Mouse (Mus musculus) CH12.LX (cell line): ENCODE results near the gene Olfr286.

Experiments
- CHD1 ChIP-seq: IDR thresholded peaks from 2 replicates; pipeline ENCODE4 v1.6.1; 2012; ENCODE audit warnings: low read depth, low read length, improper control_type of control experiment, inconsistent platforms
- CHD2 ChIP-seq: IDR thresholded peaks from 2 replicates; pipeline ENCODE4 v1.6.1; 2011; ENCODE audit warnings: low read length, improper control_type of control experiment
- CTCF ChIP-seq, 2 experiments: IDR thresholded peaks in 1 of 2; conservative IDR thresholded peaks in 1 of 2; 2 replicates each; pipeline ENCODE4 v1.5.1; 2011 to 2012; ENCODE audit warnings: low read depth in 2 of 2, low read length in 2 of 2, improper control_type of control experiment in 1 of 2, inconsistent platforms in 1 of 2, mild to moderate bottlenecking in 1 of 2, moderate library complexity in 1 of 2
- EP300 ChIP-seq: IDR thresholded peaks from 2 replicates; pipeline ENCODE4 v1.6.1; 2011; ENCODE audit warnings: low read length, improper control_type of control experiment
- MAFK ChIP-seq: IDR thresholded peaks from 2 replicates; pipeline ENCODE4 v1.6.1; 2011; ENCODE audit warnings: low read length, improper control_type of control experiment; ENCODE audit not compliant: insufficient replicate concordance
- NELFE ChIP-seq: IDR thresholded peaks from 2 replicates; pipeline ENCODE4 v1.6.1; 2011; ENCODE audit warnings: low read depth, low read length, improper control_type of control experiment
- NRF1 ChIP-seq: IDR thresholded peaks from 2 replicates; pipeline ENCODE4 v1.6.1; 2014; ENCODE audit warnings: low read depth, mild to moderate bottlenecking, inconsistent platforms, low read length, improper control_type of control experiment, moderate library complexity
- POLR2A ChIP-seq: IDR thresholded peaks from 2 replicates; pipeline ENCODE4 v1.6.1; 2011; ENCODE audit warnings: low read depth, mild to moderate bottlenecking, improper control_type of control experiment, low read length
- USF1 ChIP-seq: IDR thresholded peaks from 2 replicates; pipeline ENCODE4 v1.6.1; 2014; ENCODE audit warnings: low read depth, mild to moderate bottlenecking, inconsistent platforms, low read length, improper control_type of control experiment
- ZKSCAN1 ChIP-seq: IDR thresholded peaks from 2 replicates; pipeline ENCODE4 v1.6.1; 2012; ENCODE audit warnings: low read depth, inconsistent platforms, low read length, improper control_type of control experiment, borderline replicate concordance

GRCm38 (mm10) chr15:98184456-98184855 lies 49.8 kb downstream of the Olfr286 start:
- TF ChIP-seq NRF1 (no peak), NELFE (no peak), POLR2A (no peak), CTCF (conservative IDR thresholded peaks at IDR 0.05 in 1 of 2, IDR thresholded peaks at IDR 0.05 in 1 of 2; ENCODE audit: low read depth in 2 of 2, low read length in 2 of 2) (no peak), CHD2 (no peak), EP300 (no peak), CHD1 (no peak), MAFK (no peak), ZKSCAN1 (no peak), USF1 (no peak)
